Mouse (Mus musculus) cerebellum, postnatal 25 days (tissue): ENCODE measurements around the gene Slc3a1.

Source experiments
- DNase-seq, 2 experiments: peaks; one replicate each; pipeline ENCODE4 v3.0.0; 2021; ENCODE audit warnings: mixed read lengths in 2 of 2

Gene Slc3a1

DNA sequence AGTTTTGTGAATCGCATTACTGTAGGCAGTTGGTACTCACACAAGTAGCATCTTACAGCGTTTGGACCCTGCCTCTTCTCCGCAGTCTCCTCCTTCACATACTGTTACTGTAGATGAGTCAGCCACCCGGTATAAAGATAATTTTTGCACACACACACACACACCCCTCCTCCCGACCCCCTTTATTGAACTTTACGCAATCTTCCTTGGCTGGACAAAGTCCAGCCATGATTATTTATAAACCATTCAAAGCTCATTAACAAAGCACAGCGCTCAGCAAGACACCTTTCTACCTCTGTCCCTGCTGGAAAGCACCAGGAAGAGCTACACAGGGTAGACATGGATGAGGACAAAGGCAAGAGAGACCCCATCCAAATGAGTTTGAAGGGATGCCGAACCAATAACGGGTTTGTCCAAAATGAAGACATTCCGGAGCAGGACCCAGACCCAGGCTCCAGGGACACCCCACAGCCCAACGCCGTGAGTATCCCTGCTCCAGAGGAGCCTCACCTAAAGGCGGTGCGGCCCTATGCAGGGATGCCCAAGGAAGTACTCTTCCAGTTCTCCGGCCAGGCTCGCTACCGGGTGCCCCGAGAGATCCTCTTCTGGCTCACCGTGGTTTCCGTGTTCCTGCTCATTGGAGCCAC, at the start of gene Slc3a1:
Slc3a1 (plus strand) TSS at position 284 of the 647 bp plus-strand sequence.
- DNase-seq: no peak

DNA sequence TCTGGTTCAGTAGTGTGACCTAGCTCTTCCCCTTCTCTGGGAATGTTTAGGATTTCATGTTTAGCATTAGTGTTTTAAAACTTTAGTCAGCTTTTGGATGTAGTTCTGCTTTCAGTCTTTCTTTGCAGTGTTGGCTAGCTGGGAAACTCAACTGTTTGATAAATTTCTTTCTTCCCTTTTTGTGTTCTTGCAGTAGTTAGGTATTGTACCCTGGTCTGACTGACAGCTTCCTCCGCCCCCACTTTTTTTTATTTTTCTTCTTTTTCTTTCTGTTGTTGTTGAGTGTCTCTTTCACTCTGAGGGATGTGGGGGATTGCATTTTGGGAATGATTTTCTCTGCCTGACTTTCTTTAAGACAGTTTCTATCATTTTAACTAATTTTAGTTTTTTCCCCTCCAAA, 46.5 kb upstream of the Slc3a1 start:
- no peak for DNase-seq

DNA sequence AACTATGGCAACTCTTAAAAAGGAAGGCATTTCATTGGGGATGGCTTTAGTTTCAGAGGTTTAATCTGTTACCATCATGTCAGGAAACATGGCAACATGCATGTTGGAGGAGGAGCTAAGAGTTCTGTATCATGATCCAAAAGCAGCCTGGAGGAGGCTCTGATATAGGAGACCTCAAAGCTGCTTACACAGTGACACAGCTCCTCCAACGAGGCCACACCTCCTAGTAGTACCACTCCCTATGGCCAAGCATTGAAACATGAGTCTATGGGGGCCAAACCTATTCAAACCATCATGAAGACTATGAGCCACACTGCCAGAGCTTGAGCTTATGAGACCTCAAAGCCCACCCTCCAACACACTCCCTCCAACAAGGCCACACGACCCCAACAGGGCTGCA, 45.4 kb upstream of the Slc3a1 start:
- no peak for DNase-seq

- DNase-seq: no peak
Observed at GRCm38 (mm10) chr17:84986368-84986767, 41.8 kb upstream of the Slc3a1 start.

GRCm38 (mm10) chr17:84987834-84988410, 40.3 kb upstream of the Slc3a1 start:
- no peak for DNase-seq

DNA sequence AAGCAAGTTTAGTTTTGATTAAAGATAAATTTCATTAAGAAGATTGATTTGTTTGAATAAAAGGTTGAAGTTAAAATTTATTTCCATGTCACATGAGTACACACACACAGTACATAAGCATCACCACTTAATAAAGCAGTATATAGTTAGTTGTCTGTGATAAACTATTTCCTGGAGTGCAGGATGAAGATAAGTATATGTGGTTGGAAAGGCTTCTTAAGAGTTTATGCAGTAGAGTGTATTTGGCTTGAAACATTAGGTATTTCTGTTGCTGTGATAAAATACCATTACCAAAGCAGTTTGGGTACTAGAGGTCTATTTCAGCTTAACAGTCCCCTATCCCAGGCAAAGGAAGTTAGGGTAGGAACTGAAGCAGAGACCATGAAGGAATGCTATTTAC, 39.7 kb upstream of the Slc3a1 start:
- no peak for DNase-seq

GRCm38 (mm10) chr17:84995844-84996243, 32.3 kb upstream of the Slc3a1 start:
- no peak for DNase-seq

GRCm38 (mm10) chr17:84997639-84998038, 30.5 kb upstream of the Slc3a1 start:
- DNase-seq: no peak

DNA sequence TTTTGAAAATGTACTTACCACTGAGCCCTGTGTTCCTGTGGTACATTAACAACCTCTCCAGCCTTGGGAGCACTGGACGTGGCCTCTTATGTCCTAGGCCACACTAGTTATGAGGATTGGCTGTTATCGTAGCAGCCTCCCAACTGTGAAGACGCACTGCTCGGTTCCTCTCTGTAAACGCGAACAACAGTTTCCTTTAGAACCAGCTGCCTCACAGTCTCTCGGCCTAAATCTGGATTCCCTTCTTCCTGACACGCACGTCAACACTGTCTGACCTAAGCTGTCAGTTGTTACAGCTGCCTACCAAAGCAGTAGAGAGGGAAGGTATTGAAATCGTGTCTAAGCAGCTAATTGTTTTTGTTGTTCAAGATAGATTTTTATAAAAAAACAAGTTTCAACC, 28.5 kb upstream of the Slc3a1 start:
- no peak for DNase-seq

DNA sequence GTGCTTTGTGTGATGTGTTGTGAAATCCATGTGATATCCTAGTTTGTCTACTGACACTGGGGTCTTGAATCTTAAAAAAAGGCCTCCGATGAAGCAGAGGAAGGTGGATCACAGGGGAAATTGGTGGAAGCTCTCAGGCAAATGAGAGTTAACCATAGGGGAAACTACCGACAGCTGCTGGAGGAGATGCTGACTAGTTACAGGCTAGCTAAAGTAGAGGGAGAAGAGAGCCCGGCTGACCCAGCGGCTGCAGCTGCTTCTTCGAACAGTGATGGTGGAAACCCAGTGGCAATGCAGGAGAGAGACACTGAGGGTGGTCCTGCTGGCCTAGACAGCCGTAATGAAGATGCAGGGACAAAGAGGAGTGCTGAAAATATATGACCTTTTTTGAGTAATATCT, 14.7 kb upstream of the Slc3a1 start:
- DNase-seq: no peak

DNA sequence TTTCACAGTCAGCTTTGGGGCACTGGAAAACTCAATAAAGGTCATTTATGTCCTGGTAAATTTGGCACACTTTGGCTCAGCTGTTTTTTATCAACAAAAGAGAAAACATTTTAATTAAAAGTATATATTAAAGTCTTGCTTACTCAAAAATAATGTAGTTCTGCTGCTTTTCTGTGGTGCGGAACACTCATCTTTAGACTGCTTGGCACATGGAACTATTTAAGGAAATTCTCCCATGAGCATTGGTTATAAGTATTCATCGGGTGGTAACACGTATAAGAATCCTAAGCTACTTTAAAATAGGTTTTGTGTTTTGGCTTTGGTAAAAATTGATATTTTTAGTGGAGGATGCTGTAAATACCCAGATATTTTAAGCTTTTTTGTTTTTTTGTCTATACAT, 13.5 kb upstream of the Slc3a1 start:
- no peak for DNase-seq

- no peak for DNase-seq
Observed at GRCm38 (mm10) chr17:85018344-85018743, 9.8 kb upstream of the Slc3a1 start.

DNA sequence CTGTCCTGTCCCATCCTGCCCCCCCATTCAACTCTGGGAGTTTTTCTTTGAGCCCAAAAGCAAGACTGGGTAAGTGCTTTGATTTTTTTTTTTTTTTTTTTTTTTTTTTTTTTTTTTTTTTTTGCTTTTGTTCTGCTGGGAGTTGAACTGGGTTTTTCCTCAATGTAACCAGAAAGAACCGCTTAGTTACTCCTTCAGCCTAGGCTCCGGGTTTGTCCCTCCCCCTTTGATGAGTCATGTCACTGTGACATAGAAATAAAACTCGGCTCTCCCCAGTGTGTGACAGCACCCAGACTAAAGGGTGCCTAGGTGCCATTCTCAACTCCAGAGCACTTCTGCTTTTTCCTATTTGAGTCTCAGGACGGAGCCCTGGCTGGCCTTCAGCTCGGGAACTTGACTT, 9.4 kb upstream of the Slc3a1 start:
- DNase-seq: no peak

GRCm38 (mm10) chr17:85020343-85020742, 7.8 kb upstream of the Slc3a1 start:
- no peak for DNase-seq

DNA sequence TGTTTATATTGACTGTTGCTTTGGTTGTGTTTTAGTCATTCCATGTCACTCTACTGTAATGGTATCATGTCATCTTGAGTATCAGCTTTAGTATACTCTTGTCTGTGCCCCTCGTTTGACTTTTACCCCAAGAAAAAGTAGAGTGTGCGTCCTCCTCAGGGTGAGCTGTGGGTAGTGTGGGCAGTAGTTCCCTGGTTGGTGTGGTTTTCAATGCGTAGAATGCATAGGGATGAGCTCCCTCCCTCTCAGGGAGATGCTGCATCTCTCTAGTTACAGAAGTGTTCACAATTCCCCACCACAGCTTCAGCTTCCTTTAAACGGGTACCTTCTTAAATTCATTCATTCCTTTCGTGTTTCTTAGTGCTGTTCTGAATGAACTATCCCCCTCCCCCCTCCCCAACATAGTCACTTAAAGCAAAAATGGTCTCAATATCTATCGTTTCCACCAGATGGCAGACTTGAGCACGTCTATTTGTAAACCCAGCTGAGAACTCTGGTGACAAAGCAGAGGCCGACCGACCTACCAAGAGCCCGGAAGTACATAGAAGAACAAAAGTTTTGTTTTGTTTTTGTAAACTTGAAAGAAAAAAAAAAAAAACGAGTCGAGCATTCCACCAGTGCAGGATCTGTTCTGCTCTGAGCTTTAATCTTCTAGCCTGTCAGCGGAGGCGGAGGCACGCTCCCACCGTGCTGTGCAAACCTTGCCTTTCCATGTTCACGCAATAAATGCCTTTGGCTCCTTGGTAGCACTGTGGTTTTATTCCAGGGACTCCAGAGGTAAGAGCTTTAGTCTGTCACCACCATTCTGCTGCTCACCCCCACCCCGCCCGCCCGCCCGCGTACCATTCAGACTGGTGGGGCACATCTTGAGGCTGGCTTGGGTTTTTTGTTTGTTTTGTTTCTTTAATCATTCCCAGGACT, 4.7 kb upstream of the Slc3a1 start:
- DNase-seq: peak in 1 of 2 experiments; percentile 63

DNA sequence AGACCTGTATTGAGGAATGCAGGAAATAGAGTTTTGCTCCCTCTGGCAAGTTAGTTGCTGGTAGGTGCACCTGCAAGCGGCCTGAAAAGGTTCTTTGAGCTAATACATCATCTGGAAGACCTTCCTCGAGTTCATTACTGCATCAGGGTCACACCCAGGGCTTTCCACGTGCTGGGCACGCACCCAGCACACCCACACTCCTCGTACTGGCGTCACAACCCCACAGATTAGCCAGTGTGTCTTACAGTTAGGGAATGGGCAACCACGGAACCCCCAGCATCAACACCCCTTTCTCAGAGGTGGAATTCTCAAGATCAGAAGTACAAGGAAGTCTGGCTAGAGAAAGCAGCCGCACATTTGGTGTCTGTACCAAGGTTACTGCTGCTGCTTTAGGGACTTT, 3.9 kb upstream of the Slc3a1 start:
- DNase-seq: no peak

DNA sequence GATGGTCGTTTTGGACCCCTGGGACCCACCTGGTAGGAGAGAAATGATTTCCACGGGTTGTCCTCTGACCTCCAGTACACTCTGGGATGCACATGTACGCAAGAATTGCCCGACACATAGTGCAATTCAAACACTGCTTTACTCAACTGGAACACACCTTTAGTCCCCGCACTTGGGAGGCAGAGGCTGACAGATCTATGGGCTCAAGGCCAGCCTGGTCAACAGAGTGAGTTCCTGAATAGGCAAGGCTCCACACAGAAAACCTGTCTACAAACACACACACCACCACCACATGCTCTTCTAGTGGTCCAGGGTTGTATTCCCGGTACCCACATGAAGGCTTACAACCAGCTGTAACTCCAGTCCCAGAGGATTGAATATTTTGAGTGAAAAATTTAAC, 3.0 kb upstream of the Slc3a1 start:
- no peak for DNase-seq

- no peak for DNase-seq
Observed at GRCm38 (mm10) chr17:85026436-85026835, 1.7 kb upstream of the Slc3a1 start.

- DNase-seq: no peak
Observed at GRCm38 (mm10) chr17:85027247-85027646, 929 bp upstream of the Slc3a1 start.

GRCm38 (mm10) chr17:85028797-85029196, 621 bp downstream of the Slc3a1 start:
- no peak for DNase-seq

DNA sequence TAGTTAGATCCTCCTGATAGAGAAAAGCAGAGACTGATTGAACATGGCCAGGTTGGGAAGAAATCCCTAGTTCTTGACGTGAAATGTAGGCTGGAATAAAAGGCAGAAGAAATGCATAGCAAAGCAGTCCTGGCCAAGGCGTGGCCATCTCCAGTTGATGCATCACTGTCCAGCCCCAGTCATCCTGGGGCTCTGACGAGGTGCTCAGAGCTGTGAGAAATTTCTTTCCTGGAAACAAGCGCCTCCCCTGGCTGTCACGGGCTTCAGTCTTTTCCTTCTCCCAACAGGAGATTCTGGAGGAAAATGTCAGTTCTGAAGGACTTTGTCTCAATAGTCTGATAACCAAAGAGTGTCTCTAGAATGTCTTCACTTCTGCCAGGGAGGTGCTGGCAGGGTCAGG, 2.5 kb downstream of the Slc3a1 start:
- no peak for DNase-seq

- DNase-seq: no peak
Observed at GRCm38 (mm10) chr17:85033087-85033486, 4.9 kb downstream of the Slc3a1 start.

DNA sequence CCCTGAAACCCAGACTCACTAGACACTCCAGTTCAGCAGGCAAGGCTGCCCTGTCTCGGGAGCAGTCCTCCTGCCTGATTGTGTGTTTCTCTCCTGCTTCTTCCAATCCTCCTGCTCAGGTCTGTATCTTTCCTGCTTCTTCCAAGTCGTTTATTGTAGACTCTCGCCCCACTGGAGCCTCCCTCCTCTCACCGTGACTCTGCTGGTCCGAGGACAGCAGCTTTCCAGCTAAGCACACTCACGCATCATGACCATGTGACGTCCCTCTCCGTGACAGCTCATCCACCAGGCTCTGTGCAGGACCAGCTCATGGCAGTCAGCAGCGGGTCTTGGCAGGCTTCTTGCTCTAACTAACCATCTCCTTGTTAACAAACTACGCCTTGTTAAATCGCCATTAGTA, 5.9 kb downstream of the Slc3a1 start:
- DNase-seq: peak; percentile 65

DNA sequence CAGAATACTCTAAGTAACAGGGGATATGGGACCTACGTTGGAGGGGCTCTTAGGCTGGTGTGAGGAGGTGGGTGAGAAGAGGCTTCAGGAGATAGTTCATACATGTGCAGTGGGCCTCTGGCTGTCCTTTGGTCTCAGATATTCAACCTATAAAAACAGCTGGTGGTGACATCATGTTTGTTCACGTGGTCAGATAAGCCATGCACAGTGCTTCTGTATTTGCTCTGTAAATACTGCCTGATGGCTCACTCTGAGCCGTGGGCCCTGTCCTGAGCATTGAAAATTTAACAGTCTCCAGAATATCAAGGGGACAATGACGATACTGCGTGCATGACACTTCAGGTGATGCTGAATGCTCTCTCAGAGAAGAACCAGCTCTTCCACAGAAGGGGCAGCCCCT, 9.7 kb downstream of the Slc3a1 start:
- DNase-seq: no peak
